Comparison of ENCODE assay signal across 26 mouse cellular contexts in the genomic region with DNA sequence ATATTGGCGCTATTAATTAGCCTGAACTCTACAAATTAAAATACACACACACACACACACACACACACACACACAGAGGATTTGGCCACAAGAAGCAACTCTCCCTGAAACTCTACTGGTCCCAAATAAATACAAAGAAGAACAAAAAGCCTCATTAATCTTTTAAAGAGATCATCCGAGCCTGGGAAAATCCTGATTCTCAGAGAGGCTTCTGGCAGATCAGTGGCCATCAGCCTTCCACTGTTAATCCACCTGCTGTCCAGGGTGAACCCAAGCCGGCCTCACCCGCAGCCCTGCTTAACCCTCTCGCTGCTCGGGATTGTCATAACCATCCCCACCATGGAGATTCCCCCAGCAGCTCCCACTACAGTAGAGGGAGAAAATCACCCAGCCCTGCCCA. TPM values are rescaled to one million over a fixed set of nuclear protein-coding genes. Genes with fewer than 3 reads are reported as not detected.
DNase-seq lines count a peak whose midpoint lies in the region; ATAC-seq and TF ChIP-seq lines count a peak whose summit lies in the region.
"Had no signal": no experiment of that assay in that cellular context is flagged by ENCODE, and none has a peak within 500 bp of the region (broad histone marks: within the 10 kb centered on the region; RNA-seq: fewer than 3 reads in every experiment).

No protein-coding gene starts in this region.

- no peak for ATAC-seq in forebrain, embryonic 12.5 days (ENCODE audit: low FRiP score)
- ATAC-seq in forebrain, embryonic 14.5 days = no peak
- no peak for ATAC-seq in midbrain, embryonic 14.5 days (ENCODE audit: low FRiP score, low TSS enrichment)
- ATAC-seq in midbrain, postnatal 0 days (ENCODE audit: low FRiP score) = no peak
- ATAC-seq in limb, embryonic 12.5 days (ENCODE audit: insufficient number of reproducible peaks, insufficient read depth, low FRiP score, low TSS enrichment, low read depth) = no peak
- ATAC-seq in megakaryocyte-erythroid progenitor cell, adult 5-6 weeks (replicated peaks; ENCODE audit: low FRiP score, low TSS enrichment, poor library complexity, severe bottlenecking) = no peak
- ATAC-seq: hindbrain, embryonic 16.5 days; liver, embryonic 12.5 days; liver, postnatal 0 days had no signal

- no peak overlapping the region for H3K4me3 ChIP-seq in forebrain, embryonic 12.5 days (replicated peaks)
- no peak overlapping the region for H3K4me3 ChIP-seq in forebrain, embryonic 14.5 days (ENCODE audit: low read depth, low read length)
- H3K4me3 ChIP-seq in midbrain, embryonic 14.5 days (replicated peaks; ENCODE audit: low read depth, low read length) = no peak overlapping the region
- no peak overlapping the region for H3K4me3 ChIP-seq in midbrain, postnatal 0 days (ENCODE audit: low read depth, low read length)
- no peak overlapping the region for H3K4me3 ChIP-seq in limb, embryonic 12.5 days (replicated peaks)
- H3K4me3 ChIP-seq: heart, embryonic 10.5 days; heart, embryonic 15.5 days; kidney, embryonic 15.5 days; left cerebral cortex, adult 2 months; liver, embryonic 12.5 days had no signal

- 0 out of 2 replicates have a peak overlapping the region, but pooled peaks have one; percentile 13 for H3K27ac ChIP-seq in forebrain, embryonic 12.5 days
- no peak overlapping the region for H3K27ac ChIP-seq in forebrain, embryonic 14.5 days (ENCODE audit: low read depth, low read length)
- no peak overlapping the region for H3K27ac ChIP-seq in midbrain, embryonic 14.5 days (replicated peaks; ENCODE audit: low read depth, low read length)
- no peak overlapping the region for H3K27ac ChIP-seq in midbrain, postnatal 0 days (ENCODE audit: low read depth, low read length)
- peak overlapping the region; percentile 74; the same call in 1 of the 2 replicates for H3K27ac ChIP-seq in limb, embryonic 12.5 days
- H3K27ac ChIP-seq: heart, embryonic 10.5 days; heart, embryonic 15.5 days; kidney, embryonic 15.5 days; left cerebral cortex, adult 2 months; liver, embryonic 12.5 days had no signal

- H3K9me3 ChIP-seq in forebrain, embryonic 12.5 days = no peaks in the 10 kb centered on the region
- no peaks in the 10 kb centered on the region for H3K9me3 ChIP-seq in forebrain, embryonic 14.5 days (replicated peaks; ENCODE audit: control insufficient read depth, low read length)
- no peaks in the 10 kb centered on the region for H3K9me3 ChIP-seq in midbrain, embryonic 14.5 days (ENCODE audit: control insufficient read depth, low read length)
- H3K9me3 ChIP-seq in midbrain, postnatal 0 days (ENCODE audit: low read length) = no peaks in the 10 kb centered on the region
- H3K9me3 ChIP-seq in limb, embryonic 12.5 days = no peaks in the 10 kb centered on the region
- H3K9me3 ChIP-seq: heart, embryonic 10.5 days; heart, embryonic 15.5 days; kidney, embryonic 15.5 days; liver, embryonic 12.5 days had no signal

- peaks cover 51% of the 10 kb centered on the region for H3K4me1 ChIP-seq in forebrain, embryonic 12.5 days
- H3K4me1 ChIP-seq in forebrain, embryonic 14.5 days (ENCODE audit: control insufficient read depth, insufficient read depth, low read length) = peaks cover 9% of the 10 kb centered on the region
- peaks cover 38% of the 10 kb centered on the region for H3K4me1 ChIP-seq in midbrain, embryonic 14.5 days (ENCODE audit: control insufficient read depth, insufficient read depth, low read length)
- peaks cover 24% of the 10 kb centered on the region for H3K4me1 ChIP-seq in midbrain, postnatal 0 days (ENCODE audit: insufficient read depth, low read length)
- H3K4me1 ChIP-seq in limb, embryonic 12.5 days (replicated peaks) = peaks cover 50% of the 10 kb centered on the region
- H3K4me1 ChIP-seq: heart, embryonic 15.5 days; liver, embryonic 12.5 days had no signal

- TF ChIP-seq CTCF in midbrain, postnatal 0 days (IDR thresholded peaks at IDR 0.05) = no peak

- H3K36me3 ChIP-seq in forebrain, embryonic 12.5 days (replicated peaks) = no peaks in the 10 kb centered on the region
- no peaks in the 10 kb centered on the region for H3K36me3 ChIP-seq in forebrain, embryonic 14.5 days (ENCODE audit: control insufficient read depth, insufficient read depth, low read length)
- H3K36me3 ChIP-seq in midbrain, embryonic 14.5 days (ENCODE audit: control insufficient read depth, insufficient read depth, low read length) = no peaks in the 10 kb centered on the region
- H3K36me3 ChIP-seq in midbrain, postnatal 0 days (ENCODE audit: insufficient read depth, low read length) = no peaks in the 10 kb centered on the region
- H3K36me3 ChIP-seq in limb, embryonic 12.5 days = no peaks in the 10 kb centered on the region
- H3K36me3 ChIP-seq: G1E; heart, embryonic 10.5 days; heart, embryonic 15.5 days; kidney, embryonic 15.5 days; liver, embryonic 12.5 days had no signal

- WGBS in forebrain, embryonic 12.5 days = 22% methylated on average over 6 of the region's 6 CpGs
- WGBS in forebrain, embryonic 14.5 days = 17% methylated on average over 6 of the region's 6 CpGs
- 22% methylated on average over 6 of the region's 6 CpGs for WGBS in midbrain, embryonic 14.5 days
- WGBS in midbrain, postnatal 0 days = 22% methylated on average over 6 of the region's 6 CpGs
- 64% methylated on average over 6 of the region's 6 CpGs for WGBS in limb, embryonic 12.5 days

- peaks cover 54% of the 10 kb centered on the region for H3K27me3 ChIP-seq in forebrain, embryonic 12.5 days
- H3K27me3 ChIP-seq in forebrain, embryonic 14.5 days (replicated peaks; ENCODE audit: control insufficient read depth, insufficient read depth, low read length) = peaks cover 7% of the 10 kb centered on the region; the same call in 1 of the 2 replicates
- H3K27me3 ChIP-seq in midbrain, embryonic 14.5 days (ENCODE audit: control insufficient read depth, insufficient read depth, low read length) = no peaks in the 10 kb centered on the region
- H3K27me3 ChIP-seq in midbrain, postnatal 0 days (ENCODE audit: insufficient read depth, low read length) = no peaks in the 10 kb centered on the region
- H3K27me3 ChIP-seq in limb, embryonic 12.5 days = peaks cover 21% of the 10 kb centered on the region

- DNase-seq in forebrain, embryonic 14.5 days (ENCODE audit: low spot score) = no peak
- peak; percentile 18 for DNase-seq in midbrain, embryonic 14.5 days
- no peak for DNase-seq in midbrain, postnatal 0 days (ENCODE audit: low spot score)
- no peak for DNase-seq in gastrocnemius, postnatal 4 days (ENCODE audit: low spot score in 2 of 2)
- DNase-seq: adrenal gland, adult 8-10 months; cerebellum, adult 2 months; cerebellum, postnatal 25 days; gastrocnemius, postnatal 14 days; heart, adult 11 months; heart, postnatal 36 days; kidney, adult 18-20 months; kidney, postnatal 25 days; liver, postnatal 0 days; lung, postnatal 36 days; right cerebral cortex, postnatal 25 days; thymus, postnatal 14 days had no signal

- H3K4me2 ChIP-seq in forebrain, embryonic 12.5 days = no peak overlapping the region
- no peak overlapping the region for H3K4me2 ChIP-seq in forebrain, embryonic 14.5 days (ENCODE audit: low read length)
- no peak overlapping the region for H3K4me2 ChIP-seq in midbrain, embryonic 14.5 days (ENCODE audit: low read length)
- H3K4me2 ChIP-seq in midbrain, postnatal 0 days (ENCODE audit: low read depth, low read length, poor library complexity, severe bottlenecking) = no peak overlapping the region
- no peak overlapping the region for H3K4me2 ChIP-seq in limb, embryonic 12.5 days
- H3K4me2 ChIP-seq: heart, embryonic 15.5 days; kidney, embryonic 15.5 days; liver, embryonic 12.5 days had no signal

- no peak overlapping the region for H3K9ac ChIP-seq in forebrain, embryonic 12.5 days
- H3K9ac ChIP-seq in forebrain, embryonic 14.5 days (ENCODE audit: low read length) = no peak overlapping the region
- no peak overlapping the region for H3K9ac ChIP-seq in midbrain, embryonic 14.5 days (replicated peaks; ENCODE audit: low read length)
- no peak overlapping the region for H3K9ac ChIP-seq in midbrain, postnatal 0 days (replicated peaks; ENCODE audit: low read length, poor library complexity, severe bottlenecking)
- no peak overlapping the region for H3K9ac ChIP-seq in limb, embryonic 12.5 days (replicated peaks)
- H3K9ac ChIP-seq: heart, embryonic 15.5 days; kidney, embryonic 15.5 days; liver, embryonic 12.5 days; liver, postnatal 0 days had no signal

RNA-seq across cellular contexts. Expression of gene Wscd2, which starts 23.6 kb away (rescaled TPM):
- polyA plus RNA-seq in forebrain, embryonic 12.5 days (2016; fragmentation: Nextera tagmentation; extraction: Ambion mirVana) = 8.4 and 8.7 TPM in 2 replicates
- polyA plus RNA-seq in forebrain, embryonic 14.5 days (2014; fragmentation: Nextera tagmentation; extraction: Ambion mirVana) = 3.4 and 5.3 TPM in 2 replicates
- 10.7 and 12.0 TPM in 2 replicates for polyA plus RNA-seq in midbrain, embryonic 14.5 days (2014; fragmentation: Nextera tagmentation; extraction: Ambion mirVana)
- 26.4 and 28.8 TPM in 2 replicates for total RNA-seq in midbrain, postnatal 0 days (2014; rRNA removed)
- 11.7 and 13.2 TPM in 2 replicates for polyA plus RNA-seq in midbrain, postnatal 0 days (2015; fragmentation: Nextera tagmentation; extraction: Ambion mirVana)
- polyA plus RNA-seq in limb, embryonic 12.5 days (2016; fragmentation: Nextera tagmentation; extraction: Ambion mirVana) = 5.2 and 5.4 TPM in 2 replicates
- not detected in 2 replicates for total RNA-seq in megakaryocyte-erythroid progenitor cell, adult 5-6 weeks (2014; fragmentation: Nextera tagmentation)
- total RNA-seq in megakaryocyte-erythroid progenitor cell, adult 5-6 weeks (2017) = not detected in 2 replicates
- 1 to 10 TPM; 1.2 to 1.4 TPM for total RNA-seq in gastrocnemius, postnatal 4 days (2021)
- polyA plus RNA-seq: G1E; liver, postnatal 0 days had no signal

Comparison
In these comparisons a context has a peak if more than half of its experiments do, and no peak if none do; other contexts are left out.
1. H3K27ac ChIP-seq: peak in forebrain, embryonic 12.5 days (single experiment) and limb, embryonic 12.5 days (single experiment); none in forebrain, embryonic 14.5 days (single experiment), midbrain, embryonic 14.5 days (single experiment) and midbrain, postnatal 0 days (single experiment).